Mouse (Mus musculus): ENCODE data around the gene Msln. TPM values are rescaled to one million over a fixed set of nuclear protein-coding genes. Genes with fewer than 3 reads are reported as not detected.

Msln gene
- total RNA-seq, 2 experiments from 2014 or later: not detected

DNA sequence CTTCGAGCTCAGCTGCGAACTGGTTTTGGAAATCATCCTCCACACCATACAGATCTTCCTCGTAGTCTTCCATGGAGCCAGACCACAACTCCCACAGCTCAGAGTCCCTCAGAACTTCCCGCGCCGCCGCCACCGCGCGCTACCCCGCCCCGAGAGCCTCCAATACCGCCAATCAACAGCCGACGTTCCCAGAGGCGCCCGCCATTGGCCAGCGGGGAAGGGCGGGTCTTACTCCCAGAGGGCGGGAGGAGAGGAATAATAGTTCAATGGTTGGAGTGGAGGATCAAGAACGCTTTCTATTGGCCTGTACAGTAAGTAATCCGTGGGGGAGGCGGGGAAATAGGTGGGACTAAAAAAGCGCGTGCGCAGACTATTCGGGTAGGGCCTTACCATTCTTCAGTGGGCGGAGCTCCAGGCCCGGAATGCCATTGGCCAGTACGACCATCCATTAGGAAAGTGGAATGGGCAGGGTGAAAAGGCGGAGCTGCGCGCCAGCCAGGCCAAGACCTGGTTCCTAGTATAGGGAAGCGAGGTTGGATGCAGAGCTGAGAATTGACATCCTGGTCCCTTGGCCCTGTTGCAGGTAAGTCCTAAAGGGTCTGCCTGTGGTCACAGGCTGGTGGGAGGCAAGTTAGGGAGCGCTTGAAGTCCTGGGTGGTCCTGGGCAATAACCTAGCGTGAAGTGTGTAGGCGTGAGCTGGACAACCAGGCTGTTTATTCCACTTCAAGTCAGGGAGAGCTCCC, 26.7 kb downstream of the Msln start, which contains the start of the genes Chtf18 and Rpusd1:
TSS of gene Chtf18 (minus strand) at position 155 of the 744 bp plus-strand sequence.
TSS of gene Rpusd1 (plus strand) at position 406 of the 744 bp plus-strand sequence.
- peak; percentile 95 for ATAC-seq (ENCODE audit: poor library complexity, severe bottlenecking)

DNA sequence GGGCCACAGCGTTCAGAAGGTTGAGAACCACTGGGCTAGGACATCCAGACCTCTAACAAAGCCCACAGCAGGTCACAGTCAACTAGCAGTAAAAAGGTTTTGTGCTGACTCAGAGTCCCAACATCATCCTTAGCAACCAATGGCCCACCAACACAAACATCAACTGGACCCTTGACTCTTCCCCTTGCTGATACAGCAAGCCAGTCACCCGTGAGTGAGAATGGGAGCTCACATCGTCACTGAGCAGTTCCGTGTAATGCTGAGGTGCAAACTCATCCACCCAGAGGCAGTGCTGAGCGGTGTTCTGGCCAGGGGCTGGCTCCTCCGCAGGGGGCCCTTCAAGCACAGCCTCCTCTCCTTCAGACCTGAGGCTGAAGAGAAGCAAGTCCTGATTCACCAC, 28.9 kb downstream of the Msln start:
- no peak for ATAC-seq (ENCODE audit: poor library complexity, severe bottlenecking)

DNA sequence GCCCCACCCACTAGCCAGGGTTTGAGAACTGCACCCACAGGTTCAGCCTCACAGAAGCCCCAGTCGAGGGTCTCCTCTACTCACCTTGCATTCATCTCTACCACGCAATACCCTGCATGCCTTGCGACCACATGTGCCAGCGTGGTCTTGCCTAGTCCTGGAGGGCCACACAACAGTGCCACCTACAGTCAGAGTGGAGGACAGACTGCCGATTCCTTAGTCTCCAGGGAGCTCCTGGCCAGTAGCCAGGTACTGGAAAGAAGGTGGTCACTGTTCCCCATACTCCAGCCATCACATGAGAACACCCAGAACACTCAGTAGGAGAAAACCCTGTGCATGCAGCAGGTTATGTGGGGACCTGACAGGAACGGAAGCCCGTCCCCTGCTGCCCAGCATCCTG, 30.3 kb downstream of the Msln start:
- ATAC-seq (ENCODE audit: poor library complexity, severe bottlenecking): no peak

DNA sequence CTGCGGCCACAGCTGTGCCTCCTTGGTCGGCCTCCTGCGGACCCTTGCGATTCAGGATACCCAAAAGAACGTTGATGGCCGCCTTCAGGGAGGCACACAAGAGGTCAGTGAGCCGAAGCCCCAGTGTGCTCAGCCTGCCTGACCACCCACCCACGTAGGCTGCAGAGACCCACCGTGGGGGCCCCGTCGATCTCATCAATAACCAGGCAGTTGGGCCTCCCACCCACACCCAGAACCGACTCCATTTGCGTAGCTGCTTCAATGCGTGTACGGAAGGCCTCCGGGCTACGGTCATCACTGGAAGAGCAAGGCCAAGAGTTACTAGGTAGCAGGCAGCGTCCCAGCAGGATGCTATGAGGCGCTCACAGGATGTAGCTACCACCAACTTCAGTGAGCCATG, 30.7 kb downstream of the Msln start:
- no peak for ATAC-seq (ENCODE audit: poor library complexity, severe bottlenecking)

DNA sequence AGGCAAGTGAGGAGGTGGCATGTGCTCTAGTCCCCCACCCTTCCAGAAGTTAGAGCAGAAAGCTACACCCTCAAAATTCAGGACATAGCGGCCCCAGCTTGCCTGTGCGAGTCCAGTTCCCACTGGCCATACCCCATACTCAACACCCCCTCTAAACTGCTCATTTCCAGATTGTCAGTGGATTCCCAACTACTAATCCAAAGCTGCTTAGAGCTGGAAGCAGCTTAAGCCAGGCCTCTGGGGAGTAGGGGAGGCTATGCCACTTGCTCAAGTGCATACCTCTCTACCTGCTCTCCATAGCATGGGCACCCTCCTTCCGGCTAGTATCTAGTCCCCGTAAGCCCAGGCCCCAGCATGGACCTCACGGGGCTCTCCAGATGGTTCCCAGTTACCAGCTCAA, 32.7 kb downstream of the Msln start:
- no peak for ATAC-seq (ENCODE audit: poor library complexity, severe bottlenecking)

DNA sequence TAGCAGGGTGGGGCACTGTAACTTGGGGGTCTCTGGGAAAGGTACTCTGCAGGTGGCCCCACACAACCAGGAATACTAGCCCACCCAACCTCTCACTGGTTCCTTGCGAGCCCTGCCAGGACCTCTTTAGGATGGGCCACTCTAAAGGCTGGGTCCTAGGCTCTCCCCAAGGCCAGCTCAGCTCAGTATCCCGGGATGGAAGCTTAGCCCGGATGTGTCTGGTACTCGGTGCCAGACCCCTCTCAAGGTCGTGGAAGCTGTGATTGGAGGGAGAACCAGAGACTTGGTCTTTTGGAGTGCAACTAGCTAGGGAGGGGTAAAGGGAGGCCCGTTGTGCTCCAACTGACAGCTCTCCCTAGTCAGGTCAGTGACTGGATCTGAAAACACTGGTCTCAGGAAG, 36.5 kb downstream of the Msln start:
- ATAC-seq (ENCODE audit: poor library complexity, severe bottlenecking): no peak

DNA sequence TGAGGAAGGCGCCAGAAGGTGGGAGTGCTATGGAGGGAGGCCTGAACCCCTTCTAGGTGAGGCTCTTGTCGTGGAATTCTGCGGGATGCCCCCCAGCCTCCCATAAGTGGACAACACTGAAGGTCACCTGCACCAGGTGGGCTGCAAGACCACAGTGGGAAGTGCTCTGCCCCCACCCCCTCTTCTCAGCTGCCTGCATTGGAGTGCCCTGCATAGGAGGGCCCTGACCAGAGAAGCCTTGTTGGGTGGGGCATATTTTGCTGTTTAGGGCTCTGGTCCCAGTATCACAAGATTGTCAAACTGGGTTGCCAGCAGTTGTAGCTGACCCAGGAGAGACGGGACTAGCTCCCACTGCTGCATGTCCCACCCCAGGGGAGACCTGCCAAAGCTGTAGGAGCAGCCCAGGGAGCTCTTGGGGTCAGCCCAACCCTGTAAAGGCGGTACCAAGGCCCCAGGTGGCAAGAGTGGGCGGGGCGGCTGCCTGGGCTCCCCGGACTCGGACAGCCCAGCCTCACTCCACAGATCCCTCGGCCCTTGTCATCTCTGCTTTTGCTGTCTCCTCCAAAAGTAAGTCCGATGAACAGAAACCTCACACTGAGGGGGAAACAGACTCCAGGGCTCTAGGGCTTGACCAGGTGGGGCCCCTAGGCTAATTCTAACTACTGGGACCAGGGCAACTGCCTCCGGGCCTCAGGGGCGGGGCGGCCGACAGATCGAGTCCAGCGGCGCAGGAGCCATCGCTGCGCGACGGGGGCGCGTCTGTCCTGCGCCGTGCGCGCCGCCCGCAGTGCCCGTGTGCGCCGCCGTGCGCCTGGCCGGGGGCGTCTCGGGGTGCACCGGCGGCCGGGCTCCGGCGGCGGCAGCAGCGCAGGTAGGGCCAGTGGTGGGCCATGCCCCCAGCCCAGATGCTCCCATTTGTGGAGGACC, 37.2 kb downstream of the Msln start, which contains the start of gene Gng13:
TSS of gene Gng13 (plus strand) at position 461 of the 927 bp plus-strand sequence.
- no peak for ATAC-seq (ENCODE audit: poor library complexity, severe bottlenecking)

DNA sequence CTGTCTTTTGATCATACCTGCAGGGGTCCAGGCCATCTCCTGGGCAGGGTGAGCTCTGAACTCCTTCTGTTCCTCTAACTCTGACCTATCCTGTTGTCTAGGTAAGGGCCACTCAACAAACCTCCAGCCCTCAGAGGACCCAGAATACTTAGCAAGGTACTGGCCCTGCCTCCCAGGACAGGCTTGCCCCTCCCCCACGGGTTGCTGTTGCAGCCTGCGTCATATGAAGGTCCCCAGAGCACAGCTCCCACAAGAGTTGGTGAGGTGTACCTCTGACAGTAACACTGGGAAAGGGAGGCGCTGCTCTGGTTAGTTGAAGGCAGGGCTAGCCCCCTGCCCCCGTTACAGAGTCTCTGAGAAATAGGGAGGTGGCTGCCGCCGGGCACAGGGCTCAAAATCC, 38.0 kb downstream of the Msln start:
- ATAC-seq (ENCODE audit: poor library complexity, severe bottlenecking): no peak

DNA sequence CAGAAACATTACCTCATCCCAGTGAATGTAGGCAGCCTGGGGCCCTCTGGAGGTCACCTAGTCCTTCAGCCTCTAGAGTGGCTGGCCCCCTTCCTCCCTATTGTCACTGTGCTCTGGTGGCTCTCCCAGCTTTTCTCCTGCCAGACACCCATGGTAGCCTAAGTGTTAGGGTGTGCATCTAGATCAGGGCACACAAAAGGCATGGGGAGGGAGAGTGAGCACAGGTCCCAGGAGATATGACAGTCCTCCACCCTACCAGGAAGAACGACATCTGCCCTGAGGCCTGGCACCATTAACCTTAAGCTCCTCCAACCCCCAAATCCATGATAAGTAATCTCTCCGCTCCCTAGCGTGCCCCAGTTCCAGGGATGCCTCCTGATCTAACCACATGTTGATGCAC, 38.6 kb downstream of the Msln start:
- ATAC-seq (ENCODE audit: poor library complexity, severe bottlenecking): no peak

DNA sequence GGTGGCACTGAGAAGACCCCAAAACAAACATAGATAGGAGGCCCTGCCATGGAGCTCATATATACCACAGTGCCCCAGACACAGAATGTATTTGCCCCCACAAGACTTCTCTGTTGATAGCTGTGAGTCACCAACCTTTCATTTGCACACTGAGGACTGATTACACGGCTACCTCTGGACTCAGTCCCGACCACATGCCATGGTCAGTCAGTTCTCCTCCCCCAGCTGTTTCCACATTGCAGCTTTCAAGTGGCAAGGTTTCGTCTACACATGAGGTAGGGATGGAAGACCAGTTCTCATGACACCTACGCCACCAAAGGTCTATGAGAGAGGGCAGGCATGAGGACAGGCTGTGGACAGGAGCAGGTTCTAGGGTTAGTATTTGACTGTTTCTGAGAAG, 43.0 kb downstream of the Msln start:
- no peak for ATAC-seq (ENCODE audit: poor library complexity, severe bottlenecking)

DNA sequence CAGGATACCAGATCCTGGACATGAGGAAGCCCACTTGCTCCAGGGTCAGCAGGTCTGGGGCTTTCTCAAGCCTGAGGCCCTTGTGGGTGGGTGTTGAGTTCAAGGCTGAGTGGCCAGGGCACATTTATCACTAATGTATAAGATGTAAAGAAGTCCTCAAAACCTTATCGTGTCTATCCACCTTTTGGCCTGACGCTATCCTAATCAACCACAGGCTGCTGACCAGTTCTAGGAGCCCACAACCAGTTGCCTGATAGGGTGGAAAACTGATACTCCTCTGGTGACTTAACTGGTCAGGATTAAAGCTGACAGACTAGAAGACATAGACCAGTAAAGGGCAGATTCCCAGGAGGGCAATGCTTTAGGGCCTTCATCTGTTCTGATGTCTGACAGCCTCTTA, 44.2 kb downstream of the Msln start:
- ATAC-seq (ENCODE audit: poor library complexity, severe bottlenecking): no peak

DNA sequence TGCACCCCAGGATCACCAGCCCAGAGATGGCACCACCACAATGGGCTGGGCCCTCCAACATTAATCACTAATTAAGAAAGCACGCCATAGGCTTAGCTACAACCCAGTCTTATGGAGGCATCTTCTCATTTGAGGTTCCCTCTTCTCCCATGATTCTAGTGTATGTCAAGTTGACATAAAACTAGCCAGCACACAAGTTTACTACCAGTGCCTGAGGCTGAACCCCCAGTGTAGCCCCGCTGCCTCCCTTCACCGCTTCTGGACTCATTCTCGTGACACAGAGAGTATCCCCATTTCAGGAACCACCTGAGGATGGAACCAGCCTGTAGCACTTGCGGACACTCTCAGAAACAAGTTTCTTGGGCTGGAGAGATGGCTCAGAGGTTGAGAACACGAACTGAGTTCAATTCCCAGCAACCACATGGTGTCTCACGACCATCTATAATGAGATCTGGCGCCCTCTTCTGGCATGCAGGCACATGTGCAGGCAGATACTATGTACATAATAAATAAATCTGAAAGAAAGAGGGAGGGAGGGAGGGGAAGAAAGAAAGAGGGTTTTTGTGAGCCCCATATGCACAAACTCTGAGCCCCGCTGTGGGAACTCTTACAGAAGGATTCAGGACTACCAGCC, 53.2 kb downstream of the Msln start:
- ATAC-seq (ENCODE audit: poor library complexity, severe bottlenecking): no peak

Other genes starting within 250 kb of the Msln start
- not detected in 2 replicates for gene Sox8, start 183.7 kb downstream of the Msln start, total RNA-seq (2015)
- not detected in 2 replicates for gene Sox8, start 183.7 kb downstream of the Msln start, total RNA-seq (2017)
- 37.8 and 38.4 TPM in 2 replicates for gene Lmf1, start 175.3 kb downstream of the Msln start, total RNA-seq (2015)
- 16.7 and 17.0 TPM in 2 replicates for gene Lmf1, start 175.3 kb downstream of the Msln start, total RNA-seq (2017)
- gene Gng13, start 37.2 kb downstream of the Msln start, total RNA-seq (2015): not detected in 2 replicates
- not detected in 2 replicates for gene Gng13, start 37.2 kb downstream of the Msln start, total RNA-seq (2017)
- 11.2 and 17.1 TPM in 2 replicates for gene Chtf18, start 27.0 kb downstream of the Msln start, total RNA-seq (2015)
- gene Chtf18, start 27.0 kb downstream of the Msln start, total RNA-seq (2017): 19.9 and 21.8 TPM in 2 replicates
- gene Rpusd1, start 26.7 kb downstream of the Msln start, total RNA-seq (2015): 6.0 and 7.0 TPM in 2 replicates
- gene Rpusd1, start 26.7 kb downstream of the Msln start, total RNA-seq (2017): 3.9 TPM in 2 replicates
- 0.16 TPM in 1 of 2 replicates, not detected in the other for gene Mslnl, start 18.3 kb downstream of the Msln start, total RNA-seq (2015)
- not detected in 2 replicates for gene Mslnl, start 18.3 kb downstream of the Msln start, total RNA-seq (2017)
- 11.6 and 14.5 TPM in 2 replicates for gene Narfl, start 19.4 kb upstream of the Msln start, total RNA-seq (2015)
- gene Narfl, start 19.4 kb upstream of the Msln start, total RNA-seq (2017): 12.8 and 28.3 TPM in 2 replicates
- 10.3 and 10.5 TPM in 2 replicates for gene Haghl, start 31.3 kb upstream of the Msln start, total RNA-seq (2015)
- 10.7 and 15.9 TPM in 2 replicates for gene Haghl, start 31.3 kb upstream of the Msln start, total RNA-seq (2017)
- not detected in 2 replicates for gene Ccdc78, start 32.2 kb upstream of the Msln start, total RNA-seq (2015)
- gene Ccdc78, start 32.2 kb upstream of the Msln start, total RNA-seq (2017): 0.16 TPM in 1 of 2 replicates, not detected in the other
- 69.7 and 85.6 TPM in 2 replicates for gene Fam173a, start 38.5 kb upstream of the Msln start, total RNA-seq (2015)
- 17.7 and 36.5 TPM in 2 replicates for gene Fam173a, start 38.5 kb upstream of the Msln start, total RNA-seq (2017)
- gene AC134908.4, start 41.3 kb upstream of the Msln start, total RNA-seq (2015): 0.69 and 7.2 TPM in 2 replicates
- not detected in 2 replicates for gene AC134908.4, start 41.3 kb upstream of the Msln start, total RNA-seq (2017)
- 2.6 and 3.2 TPM in 2 replicates for gene Metrn, start 42.8 kb upstream of the Msln start, total RNA-seq (2015)
- 8.3 and 11.2 TPM in 2 replicates for gene Metrn, start 42.8 kb upstream of the Msln start, total RNA-seq (2017)
- not detected in 2 replicates for gene Fbxl16, start 54.7 kb upstream of the Msln start, total RNA-seq (2015)
- gene Fbxl16, start 54.7 kb upstream of the Msln start, total RNA-seq (2017): not detected in 2 replicates
- gene Wdr24, start 69.2 kb upstream of the Msln start, total RNA-seq (2015): 4.6 and 6.9 TPM in 2 replicates
- gene Wdr24, start 69.2 kb upstream of the Msln start, total RNA-seq (2017): 12.3 and 15.1 TPM in 2 replicates
- gene Jmjd8, start 74.5 kb upstream of the Msln start, total RNA-seq (2015): 6.0 and 7.7 TPM in 2 replicates
- 10.6 and 14.4 TPM in 2 replicates for gene Jmjd8, start 74.5 kb upstream of the Msln start, total RNA-seq (2017)
- 48.4 and 54.7 TPM in 2 replicates for gene Stub1, start 79.0 kb upstream of the Msln start, total RNA-seq (2015)
- 62.6 and 67.6 TPM in 2 replicates for gene Stub1, start 79.0 kb upstream of the Msln start, total RNA-seq (2017)
- gene Rhbdl1, start 82.9 kb upstream of the Msln start, total RNA-seq (2015): 0.98 and 1.4 TPM in 2 replicates
- gene Rhbdl1, start 82.9 kb upstream of the Msln start, total RNA-seq (2017): 0.55 and 0.69 TPM in 2 replicates
- 0.07 TPM in 1 of 2 replicates, not detected in the other for gene Gm20683, start 87.4 kb upstream of the Msln start, total RNA-seq (2015)
- gene Gm20683, start 87.4 kb upstream of the Msln start, total RNA-seq (2017): 0.33 TPM in 1 of 2 replicates, not detected in the other
- 14.0 and 15.6 TPM in 2 replicates for gene Rhot2, start 90.5 kb upstream of the Msln start, total RNA-seq (2015)
- 13.9 and 30.4 TPM in 2 replicates for gene Rhot2, start 90.5 kb upstream of the Msln start, total RNA-seq (2017)
- 17.3 and 19.3 TPM in 2 replicates for gene Wdr90, start 107.1 kb upstream of the Msln start, total RNA-seq (2015)
- 7.8 and 9.5 TPM in 2 replicates for gene Wdr90, start 107.1 kb upstream of the Msln start, total RNA-seq (2017)
- 1.8 and 3.5 TPM in 2 replicates for gene Mcrip2, start 114.4 kb upstream of the Msln start, total RNA-seq (2015)
- 3.1 and 4.1 TPM in 2 replicates for gene Mcrip2, start 114.4 kb upstream of the Msln start, total RNA-seq (2017)
- gene Mettl26, start 120.7 kb upstream of the Msln start, total RNA-seq (2015): 18.9 and 20.3 TPM in 2 replicates
- gene Mettl26, start 120.7 kb upstream of the Msln start, total RNA-seq (2017): 3.7 and 6.0 TPM in 2 replicates
- 1.0 and 1.6 TPM in 2 replicates for gene Wfikkn1, start 126.5 kb upstream of the Msln start, total RNA-seq (2015)
- 0.04 and 0.15 TPM in 2 replicates for gene Wfikkn1, start 126.5 kb upstream of the Msln start, total RNA-seq (2017)
- 7.9 and 12.8 TPM in 2 replicates for gene Rab40c, start 165.3 kb upstream of the Msln start, total RNA-seq (2015)
- 9.1 and 16.1 TPM in 2 replicates for gene Rab40c, start 165.3 kb upstream of the Msln start, total RNA-seq (2017)
- gene Pigq, start 190.6 kb upstream of the Msln start, total RNA-seq (2015): 44.2 and 45.2 TPM in 2 replicates
- gene Pigq, start 190.6 kb upstream of the Msln start, total RNA-seq (2017): 33.8 and 36.5 TPM in 2 replicates
- gene Nhlrc4, start 190.6 kb upstream of the Msln start, total RNA-seq (2015): not detected in 2 replicates
- not detected in 2 replicates for gene Nhlrc4, start 190.6 kb upstream of the Msln start, total RNA-seq (2017)
- gene A930017K11Rik, start 198.2 kb upstream of the Msln start, total RNA-seq (2015): not detected in 2 replicates
- gene A930017K11Rik, start 198.2 kb upstream of the Msln start, total RNA-seq (2017): not detected in 2 replicates
- 9.1 and 10.4 TPM in 2 replicates for gene Capn15, start 231.4 kb upstream of the Msln start, total RNA-seq (2015)
- gene Capn15, start 231.4 kb upstream of the Msln start, total RNA-seq (2017): 3.5 and 3.7 TPM in 2 replicates